Mouse (Mus musculus): ENCODE results near the gene Arsg.

Gene Arsg

GRCm38 (mm10) chr11:109494890-109495770, 22.0 kb downstream of the Arsg start:
- DNase-seq (ENCODE audit: low spot score in 2 of 2), result no peak

GRCm38 (mm10) chr11:109495771-109496474, 22.7 kb downstream of the Arsg start:
- DNase-seq (ENCODE audit: low spot score in 2 of 2), result no peak

- no peak for DNase-seq (ENCODE audit: low spot score in 2 of 2)
Observed at GRCm38 (mm10) chr11:109496475-109496993, 23.4 kb downstream of the Arsg start.

GRCm38 (mm10) chr11:109496996-109497714, 24.0 kb downstream of the Arsg start:
- DNase-seq (ENCODE audit: low spot score in 2 of 2), result peak in 1 of 2 experiments; percentile 42

GRCm38 (mm10) chr11:109497990-109498389, 24.8 kb downstream of the Arsg start:
- DNase-seq (ENCODE audit: low spot score in 2 of 2), result no peak

- DNase-seq (ENCODE audit: low spot score in 2 of 2), result no peak
Observed at GRCm38 (mm10) chr11:109500206-109500605, 27.0 kb downstream of the Arsg start.

- peak; percentile 53 for DNase-seq (ENCODE audit: low spot score in 2 of 2)
Observed at GRCm38 (mm10) chr11:109504977-109505376, 31.8 kb downstream of the Arsg start.

GRCm38 (mm10) chr11:109505823-109506222, 32.6 kb downstream of the Arsg start:
- DNase-seq (ENCODE audit: low spot score in 2 of 2), result no peak

GRCm38 (mm10) chr11:109507068-109507467, 33.9 kb downstream of the Arsg start:
- DNase-seq (ENCODE audit: low spot score in 2 of 2), result no peak

- no peak for DNase-seq (ENCODE audit: low spot score in 2 of 2)
Observed at GRCm38 (mm10) chr11:109512995-109513675, 40.0 kb downstream of the Arsg start.

- no peak for DNase-seq (ENCODE audit: low spot score in 2 of 2)
Observed at GRCm38 (mm10) chr11:109514064-109514612, 41.0 kb downstream of the Arsg start.

- no peak for DNase-seq (ENCODE audit: low spot score in 2 of 2)
Observed at GRCm38 (mm10) chr11:109517330-109517729, 44.2 kb downstream of the Arsg start.

- DNase-seq (ENCODE audit: low spot score in 2 of 2), result no peak
Observed at GRCm38 (mm10) chr11:109517816-109518215, 44.6 kb downstream of the Arsg start.

- no peak for DNase-seq (ENCODE audit: low spot score in 2 of 2)
Observed at GRCm38 (mm10) chr11:109520958-109521357, 47.8 kb downstream of the Arsg start.

- DNase-seq (ENCODE audit: low spot score in 2 of 2), result no peak
Observed at GRCm38 (mm10) chr11:109524869-109525268, 51.7 kb downstream of the Arsg start.

- no peak for DNase-seq (ENCODE audit: low spot score in 2 of 2)
Observed at GRCm38 (mm10) chr11:109525571-109525970, 52.4 kb downstream of the Arsg start.

GRCm38 (mm10) chr11:109530030-109530429, 56.9 kb downstream of the Arsg start:
- no peak for DNase-seq (ENCODE audit: low spot score in 2 of 2)

- DNase-seq (ENCODE audit: low spot score in 2 of 2), result no peak
Observed at GRCm38 (mm10) chr11:109535966-109536365, 62.8 kb downstream of the Arsg start.

- no peak for DNase-seq (ENCODE audit: low spot score in 2 of 2)
Observed at GRCm38 (mm10) chr11:109536939-109537338, 63.8 kb downstream of the Arsg start.

- DNase-seq (ENCODE audit: low spot score in 2 of 2), result no peak
Observed at GRCm38 (mm10) chr11:109539290-109539689, 66.1 kb downstream of the Arsg start.

GRCm38 (mm10) chr11:109543466-109543865, 70.3 kb downstream of the Arsg start:
- DNase-seq (ENCODE audit: low spot score in 2 of 2), result no peak
